Comparison of ENCODE assay signal across 23 mouse cellular contexts in genomic region chr4:144943273-144943672, GRCm38 (mm10).
"Had no signal": no experiment of that assay in that cellular context is flagged by ENCODE, and none has a peak within 500 bp of the region (broad histone marks: within the 10 kb centered on the region; RNA-seq: fewer than 3 reads in every experiment).

No protein-coding gene starts in this region.

- DNase-seq: gastrocnemius, adult 2 months; gastrocnemius, postnatal 10 days; gastrocnemius, postnatal 25 days; heart, adult 18-20 months; heart, postnatal 14 days; heart, postnatal 36 days; kidney, adult 18-20 months; kidney, adult 8-10 months; kidney, postnatal 10 days; kidney, postnatal 25 days; kidney, postnatal 4 days had no signal

- H3K9me3 ChIP-seq: heart, embryonic 13.5 days; heart, embryonic 15.5 days; hindbrain, embryonic 13.5 days; hindbrain, embryonic 15.5 days; intestine, embryonic 15.5 days; limb, embryonic 10.5 days; limb, embryonic 12.5 days had no signal

- ATAC-seq: inflammation-experienced regulatory T-cells, adult 6 months; intestine, embryonic 15.5 days; intestine, postnatal 0 days had no signal

- H3K4me2 ChIP-seq: heart, embryonic 11.5 days; heart, embryonic 13.5 days; heart, embryonic 15.5 days; hindbrain, embryonic 13.5 days; hindbrain, embryonic 15.5 days; intestine, embryonic 15.5 days; limb, embryonic 12.5 days had no signal

- H3K27me3 ChIP-seq: heart, embryonic 13.5 days; heart, embryonic 15.5 days; hindbrain, embryonic 13.5 days; hindbrain, embryonic 15.5 days; intestine, embryonic 15.5 days; limb, embryonic 12.5 days had no signal

- H3K27ac ChIP-seq: heart, embryonic 13.5 days; heart, embryonic 15.5 days; hindbrain, embryonic 13.5 days; hindbrain, embryonic 15.5 days; intestine, embryonic 15.5 days; layer of hippocampus, adult 2 months; left cerebral cortex, adult 2 months; limb, embryonic 10.5 days; limb, embryonic 12.5 days had no signal

- H3K4me1 ChIP-seq: hindbrain, embryonic 15.5 days had no signal

- H3K36me3 ChIP-seq: heart, embryonic 13.5 days; heart, embryonic 15.5 days; hindbrain, embryonic 13.5 days; hindbrain, embryonic 15.5 days; intestine, embryonic 15.5 days; limb, embryonic 10.5 days; limb, embryonic 12.5 days had no signal

- H3K9ac ChIP-seq: heart, embryonic 13.5 days; heart, embryonic 15.5 days; hindbrain, embryonic 13.5 days; hindbrain, embryonic 15.5 days; intestine, embryonic 15.5 days; limb, embryonic 12.5 days had no signal

- H3K4me3 ChIP-seq: gastrocnemius, adult 2 months; heart, embryonic 13.5 days; heart, embryonic 15.5 days; hindbrain, embryonic 13.5 days; hindbrain, embryonic 15.5 days; intestine, embryonic 15.5 days; layer of hippocampus, adult 2 months; left cerebral cortex, adult 2 months; limb, embryonic 10.5 days; limb, embryonic 12.5 days had no signal
